Mouse (Mus musculus): ENCODE results near the gene Nxnl2.

GRCm38 (mm10) chr13:51147106-51147505, 23.7 kb upstream of the Nxnl2 start:
- TF ChIP-seq CTCF (conservative IDR thresholded peaks at IDR 0.05; ENCODE audit: insufficient read depth, insufficient read length, low read depth, low read length) (no peak), POLR2A (IDR thresholded peaks at IDR 0.05; ENCODE audit: low read depth, low read length) (no peak)
